Mouse (Mus musculus) brain, embryonic 14.5 days (tissue): ENCODE measurements around the gene Cradd.

Experiments used
- CTCF ChIP-seq: fragments of 200-500 bp; IDR thresholded peaks from 2 replicates; pipeline ENCODE4 v1.5.1; 2012; ENCODE audit warnings: inconsistent platforms, mild to moderate bottlenecking, moderate library complexity, borderline replicate concordance; ENCODE audit not compliant: insufficient read depth, insufficient read length; ENCODE audit errors: extremely low read depth
- POLR2A ChIP-seq: fragments of 200-500 bp; IDR thresholded peaks from 2 replicates; pipeline ENCODE4 v1.6.1; 2012; ENCODE audit warnings: mild to moderate bottlenecking, inconsistent platforms, borderline replicate concordance; ENCODE audit not compliant: poor library complexity, insufficient read depth, insufficient read length, severe bottlenecking; ENCODE audit errors: extremely low read depth

DNA sequence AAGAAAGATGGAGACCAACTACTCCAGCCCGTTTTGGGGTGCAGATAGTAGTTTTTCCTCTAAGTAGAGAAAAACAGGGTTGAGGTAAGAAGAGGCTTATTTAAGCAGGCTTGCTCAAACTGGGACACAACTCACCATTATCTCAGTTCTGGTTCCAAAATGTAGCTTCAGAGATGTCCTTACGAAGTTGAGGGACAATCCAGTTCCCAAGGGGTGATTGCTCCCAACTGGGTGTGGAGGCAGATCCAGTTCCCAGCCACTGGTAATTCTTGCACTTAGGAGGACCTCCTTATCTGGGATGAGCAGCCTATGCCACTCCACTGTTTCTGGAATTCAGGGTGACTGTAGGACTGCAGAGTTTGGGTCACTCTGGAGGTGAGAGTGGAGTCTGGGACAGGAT is 159.0 kb downstream of the Cradd start:
- no peak for TF ChIP-seq POLR2A
- TF ChIP-seq CTCF = no peak
